Mouse (Mus musculus): ENCODE results near the gene Gm49358.

DNA sequence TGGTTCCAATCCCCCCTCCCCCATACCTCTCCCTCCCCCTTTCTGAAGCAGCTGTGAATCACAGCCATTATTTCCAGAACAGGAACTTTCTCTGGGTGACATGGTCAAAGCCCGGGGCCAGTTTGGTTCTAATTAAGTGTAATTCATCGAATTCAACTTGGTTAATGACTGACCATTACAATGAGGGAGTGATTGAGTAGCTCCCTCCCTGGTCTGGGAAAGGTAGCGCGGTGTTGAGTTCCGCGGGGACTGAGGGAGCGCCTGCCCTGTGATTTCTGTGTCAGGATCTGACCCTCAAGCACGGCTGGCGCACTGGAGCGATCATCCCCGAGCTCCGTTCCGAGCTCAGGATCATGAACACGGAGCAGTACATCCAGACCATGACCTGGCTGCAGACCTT is 61.1 kb downstream of the Gm49358 start:
- TF ChIP-seq MAX (IDR thresholded peaks at IDR 0.05; ENCODE audit: low read length) (no peak), USF1 (IDR thresholded peaks at IDR 0.05; ENCODE audit: low read depth, low read length) (no peak), JUND (conservative IDR thresholded peaks at IDR 0.05; ENCODE audit: low read depth, low read length) (no peak)

All from CH12.LX (cell line).